Mouse (Mus musculus): ENCODE measurements around the gene Abl1.
A peak's percentile ranks its signal among the peaks of the same experiment; 100 is the strongest.
"Not testable (repeated sequence)": the region's sequence is repeated elsewhere in the genome, so short reads cannot be mapped to it uniquely, and the experiment has no call there.

Gene Abl1

DNA sequence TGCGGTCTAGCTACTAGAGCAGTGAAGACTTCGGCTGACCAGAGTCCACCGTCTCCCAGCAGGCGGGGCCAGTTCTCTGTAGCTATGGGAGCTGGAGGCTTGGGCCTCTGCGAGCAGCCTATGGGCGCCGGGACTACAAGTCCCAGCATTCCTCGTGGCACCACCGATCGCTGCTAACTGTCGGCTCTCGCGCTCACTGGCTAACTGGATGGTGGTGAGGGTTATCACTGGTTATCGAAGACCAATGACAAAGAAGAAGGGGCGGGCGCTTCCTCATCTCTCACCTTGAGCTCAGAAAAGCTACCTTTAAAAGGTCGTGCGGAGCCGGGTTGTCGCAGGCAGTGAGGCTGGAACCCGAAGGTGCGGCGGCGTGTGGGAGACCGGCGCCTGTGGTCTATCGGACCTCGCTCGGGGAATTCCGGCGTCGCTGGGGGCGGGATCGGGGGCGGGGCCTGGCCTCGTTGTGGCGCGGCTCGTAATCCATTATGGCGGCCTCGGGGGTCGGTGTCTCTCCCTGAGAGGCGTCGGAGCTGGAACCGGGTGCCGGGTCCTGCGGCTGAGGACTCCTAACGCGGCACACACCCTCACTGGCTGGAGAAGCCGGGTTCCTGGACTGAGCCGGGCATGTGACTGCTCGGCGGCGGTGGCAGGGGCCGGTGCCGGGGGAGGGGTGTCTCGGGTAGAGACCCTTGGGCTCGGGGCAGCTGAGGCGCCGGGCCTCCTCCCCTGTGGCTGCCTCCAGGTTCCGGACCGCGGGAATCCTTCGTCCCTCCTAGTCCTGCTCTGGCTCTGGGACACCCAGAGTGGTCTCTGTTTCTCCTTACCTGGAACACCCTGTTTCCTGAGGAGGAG lies at the start of gene Abl1:
TSS of gene Abl1 (plus strand) at position 303 of the 852 bp plus-strand sequence.
- peak; percentile 94 for DNase-seq (ENCODE audit: low spot score)

DNA sequence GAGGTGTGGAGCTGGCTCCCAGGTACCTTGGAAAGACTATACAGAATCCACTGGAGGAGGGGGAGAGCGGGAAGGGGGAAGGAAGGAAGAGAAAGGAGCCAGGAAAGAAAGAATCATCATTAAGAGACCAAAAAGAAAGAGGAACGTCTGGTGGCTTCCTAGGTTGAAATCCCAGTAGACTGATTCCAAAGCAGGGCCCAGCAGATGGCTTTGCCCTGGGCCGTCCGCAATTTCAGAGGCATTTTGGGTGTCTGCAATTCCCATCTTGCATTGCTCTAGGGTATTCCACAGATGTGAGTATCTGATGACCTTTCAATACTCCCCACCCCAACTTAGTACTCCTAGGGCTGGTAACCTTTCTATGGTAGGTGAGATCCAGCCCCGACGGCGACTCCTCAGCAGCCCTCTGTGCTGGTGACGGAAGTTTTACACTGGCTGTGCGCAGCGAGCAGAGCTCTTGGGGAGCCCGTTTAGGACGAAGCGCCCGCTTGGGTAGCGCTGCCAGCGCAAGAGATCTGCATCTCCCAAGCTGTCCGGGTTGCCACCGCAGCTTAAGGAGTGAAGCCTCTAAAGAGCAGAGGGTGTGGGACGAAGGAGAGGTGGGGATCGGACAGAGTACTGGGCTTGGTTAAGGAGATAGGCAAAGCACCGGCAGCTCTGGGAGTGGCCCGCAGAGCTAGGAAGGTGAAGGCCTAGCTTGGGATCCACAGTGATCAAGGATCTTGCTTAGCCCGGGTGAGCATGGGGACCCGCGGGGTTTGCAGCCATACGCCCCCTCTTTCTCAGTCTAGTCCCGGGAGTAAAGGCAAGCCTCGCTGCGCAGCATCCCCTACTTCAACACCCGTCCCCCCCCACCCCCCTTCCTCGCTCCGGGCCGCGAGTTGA lies 49.4 kb upstream of the Abl1 start:
- DNase-seq (ENCODE audit: low spot score) = no peak

- DNase-seq (ENCODE audit: low spot score) = no peak
Observed at GRCm38 (mm10) chr2:31639466-31639760, 48.8 kb upstream of the Abl1 start.

DNA sequence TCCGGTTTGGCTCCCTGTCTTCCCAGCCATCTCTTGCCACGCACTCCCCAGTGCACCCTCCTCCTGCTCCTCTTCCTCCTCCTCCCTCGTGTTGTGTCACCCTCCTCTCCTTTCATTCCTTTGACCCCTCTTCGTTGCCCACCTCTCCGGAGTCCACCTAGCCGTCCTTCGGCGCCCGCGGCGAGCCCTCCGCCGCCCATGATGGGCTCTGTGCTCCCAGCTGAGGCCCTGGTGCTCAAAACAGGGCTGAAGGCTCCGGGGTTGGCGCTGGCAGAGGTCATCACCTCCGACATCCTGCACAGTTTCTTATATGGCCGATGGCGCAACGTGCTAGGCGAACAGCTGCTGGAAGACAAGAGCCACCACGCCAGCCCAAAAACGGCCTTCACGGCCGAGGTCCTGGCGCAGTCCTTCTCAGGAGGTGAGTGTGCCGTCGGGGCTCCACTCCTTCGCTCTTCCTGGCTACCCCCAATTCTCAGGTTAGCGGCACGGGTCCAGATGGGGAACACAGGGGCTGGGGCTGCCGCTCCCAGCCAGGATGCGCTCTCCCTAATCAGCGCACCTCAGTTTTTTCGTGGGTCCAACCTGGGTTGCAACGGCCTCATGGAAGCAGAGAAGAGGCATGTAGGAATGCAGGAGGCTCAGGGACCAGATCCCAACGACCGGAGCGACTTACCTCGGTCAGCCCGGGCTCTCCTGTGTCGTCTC lies 48.1 kb upstream of the Abl1 start, which contains the start of gene Prdm12:
TSS of gene Prdm12 (plus strand) at position 137 of the 708 bp plus-strand sequence.
- no peak for DNase-seq (ENCODE audit: low spot score)

- DNase-seq (ENCODE audit: low spot score) = no peak
Observed at GRCm38 (mm10) chr2:31640609-31641507, 47.3 kb upstream of the Abl1 start.

DNA sequence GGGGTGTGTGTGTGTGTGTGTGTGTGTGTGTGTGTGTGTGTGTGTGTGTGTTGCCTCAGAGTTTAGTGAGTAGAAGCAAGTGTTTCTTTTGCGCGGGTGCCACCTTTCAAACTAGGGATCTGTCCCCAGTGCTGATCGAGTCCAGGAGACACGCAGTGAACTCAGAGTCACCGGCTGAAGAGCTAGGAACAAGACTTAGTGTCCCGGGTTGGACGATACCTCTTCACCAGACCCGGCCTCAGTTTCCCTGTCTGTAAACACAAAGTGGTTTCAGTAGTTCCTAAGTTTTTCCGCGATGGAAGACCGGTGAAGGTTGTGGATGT lies 46.7 kb upstream of the Abl1 start:
- DNase-seq (ENCODE audit: low spot score) = no peak

- no peak for DNase-seq (ENCODE audit: low spot score)
Observed at GRCm38 (mm10) chr2:31641929-31642328, 46.2 kb upstream of the Abl1 start.

- DNase-seq (ENCODE audit: low spot score) = peak; percentile 21
Observed at GRCm38 (mm10) chr2:31653971-31654853, 34.0 kb upstream of the Abl1 start.

GRCm38 (mm10) chr2:31654854-31655559 lies 33.2 kb upstream of the Abl1 start:
- no peak for DNase-seq (ENCODE audit: low spot score)

- no peak for DNase-seq (ENCODE audit: low spot score)
Observed at GRCm38 (mm10) chr2:31656374-31656773, 31.8 kb upstream of the Abl1 start.

GRCm38 (mm10) chr2:31662939-31663803 lies 25.0 kb upstream of the Abl1 start:
- no peak for DNase-seq (ENCODE audit: low spot score)

- DNase-seq (ENCODE audit: low spot score) = no peak
Observed at GRCm38 (mm10) chr2:31663804-31664180, 24.4 kb upstream of the Abl1 start.

GRCm38 (mm10) chr2:31667332-31667731 lies 20.8 kb upstream of the Abl1 start:
- DNase-seq (ENCODE audit: low spot score) = no peak

GRCm38 (mm10) chr2:31670551-31671035 lies 17.6 kb upstream of the Abl1 start, which contains the start of gene Exosc2:
Gene Exosc2 (plus strand): TSS chr2:31670715.
- peak; percentile 92 for DNase-seq (ENCODE audit: low spot score)

GRCm38 (mm10) chr2:31678641-31679040 lies 9.5 kb upstream of the Abl1 start:
- peak; percentile 24 for DNase-seq (ENCODE audit: low spot score)

DNA sequence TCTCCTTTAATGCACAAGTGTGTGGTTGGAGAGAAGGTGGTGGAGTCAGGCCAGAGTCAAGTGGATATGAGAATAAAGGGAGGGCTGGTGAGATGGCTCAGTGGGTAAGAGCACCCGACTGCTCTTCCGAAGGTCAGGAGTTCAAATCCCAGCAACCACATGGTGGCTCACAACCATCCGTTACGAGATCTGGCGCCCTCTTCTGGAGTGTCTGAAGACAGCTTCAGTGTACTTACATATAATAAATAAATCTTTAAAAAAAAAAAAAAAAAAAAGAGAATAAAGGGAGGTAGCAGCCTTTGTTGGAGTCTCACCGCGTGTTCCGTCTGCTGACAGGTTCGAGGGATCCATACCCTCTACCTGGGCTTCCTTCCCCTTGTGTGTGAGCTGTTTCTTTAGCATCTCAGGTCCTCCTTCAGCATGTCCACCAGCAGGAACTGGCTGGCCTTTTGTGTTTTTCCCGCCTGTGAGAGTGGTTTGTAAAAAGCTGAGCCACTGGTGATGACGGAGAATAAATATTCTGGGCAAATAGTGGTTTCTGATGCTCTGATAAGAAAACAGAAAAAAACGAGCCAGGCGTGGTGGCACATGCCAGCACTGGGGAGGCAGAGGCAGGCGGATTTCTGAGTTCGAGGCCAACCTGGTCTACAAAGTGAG lies 7.0 kb upstream of the Abl1 start:
- DNase-seq (ENCODE audit: low spot score) = not testable (repeated sequence)

- DNase-seq (ENCODE audit: low spot score) = no peak
Observed at GRCm38 (mm10) chr2:31681731-31682235, 6.4 kb upstream of the Abl1 start.

DNA sequence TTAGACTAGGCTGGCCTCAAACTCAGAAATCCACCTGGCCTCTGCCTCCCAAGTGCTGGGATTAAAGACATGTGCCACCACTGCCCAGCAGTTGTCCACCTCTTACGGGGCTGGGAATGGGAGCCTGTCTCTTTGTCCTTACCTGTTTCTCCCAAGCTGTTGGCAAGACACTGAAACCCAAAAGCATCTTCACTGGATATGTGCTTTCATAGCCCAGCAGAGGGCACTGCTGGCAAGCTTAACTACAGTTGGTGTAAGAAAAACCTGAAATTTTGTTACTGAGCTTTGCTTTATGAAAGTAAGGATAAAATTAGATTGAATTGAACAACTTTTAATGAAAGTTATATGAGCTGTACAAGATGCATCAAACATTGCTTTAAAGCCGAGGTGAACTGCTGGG lies 4.5 kb upstream of the Abl1 start:
- peak; percentile 53 for DNase-seq (ENCODE audit: low spot score)
